Mouse (Mus musculus): ENCODE data around the gene Pcbp3. TPM values are rescaled to one million over a fixed set of nuclear protein-coding genes. Genes with fewer than 3 reads are reported as not detected.
A peak's percentile ranks its signal among the peaks of the same experiment; 100 is the strongest.

Gene Pcbp3
- total RNA-seq, 2 experiments from 2014 or later = 59.9 to 70.0 TPM

DNA sequence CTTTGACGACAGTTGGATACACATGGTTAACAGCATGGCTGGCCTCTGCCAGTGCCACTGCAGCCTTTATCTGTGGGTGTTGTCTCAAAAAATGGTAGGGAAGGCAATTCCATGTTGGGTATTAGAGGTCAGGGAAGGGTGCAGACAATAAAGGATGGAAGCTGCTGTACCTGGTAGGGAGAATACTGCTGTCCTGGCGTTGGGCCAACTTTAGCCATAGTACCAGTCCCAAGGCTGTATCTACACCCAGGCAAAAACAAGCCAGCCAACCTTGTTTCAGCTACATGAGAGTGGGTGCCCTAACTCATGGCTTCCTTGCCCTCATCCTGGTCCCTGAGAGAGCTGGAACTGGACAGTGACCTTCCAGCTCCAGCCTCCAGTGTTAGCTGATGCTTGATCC is 103.8 kb downstream of the Pcbp3 start:
- no peak for DNase-seq (ENCODE audit: low spot score in 2 of 2)

DNA sequence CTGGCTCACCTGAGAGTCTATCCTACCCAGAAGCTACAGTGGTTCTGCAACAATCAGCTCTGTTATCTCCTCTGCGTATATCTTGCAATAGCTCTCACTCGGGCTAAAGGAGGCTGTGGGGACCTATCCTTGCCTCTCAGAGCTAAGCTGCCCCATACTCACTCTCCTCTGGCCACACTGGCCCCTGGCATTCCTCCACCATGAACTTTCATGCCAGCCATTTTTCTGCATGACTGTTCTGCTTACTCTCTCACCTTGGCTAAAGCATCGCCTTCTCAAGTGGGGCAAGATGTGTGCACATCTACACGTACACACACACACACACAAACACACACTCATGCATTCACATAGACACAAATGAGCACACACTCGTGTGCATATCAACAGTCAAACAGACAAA is 115.2 kb downstream of the Pcbp3 start:
- no peak for DNase-seq (ENCODE audit: low spot score in 2 of 2)

DNA sequence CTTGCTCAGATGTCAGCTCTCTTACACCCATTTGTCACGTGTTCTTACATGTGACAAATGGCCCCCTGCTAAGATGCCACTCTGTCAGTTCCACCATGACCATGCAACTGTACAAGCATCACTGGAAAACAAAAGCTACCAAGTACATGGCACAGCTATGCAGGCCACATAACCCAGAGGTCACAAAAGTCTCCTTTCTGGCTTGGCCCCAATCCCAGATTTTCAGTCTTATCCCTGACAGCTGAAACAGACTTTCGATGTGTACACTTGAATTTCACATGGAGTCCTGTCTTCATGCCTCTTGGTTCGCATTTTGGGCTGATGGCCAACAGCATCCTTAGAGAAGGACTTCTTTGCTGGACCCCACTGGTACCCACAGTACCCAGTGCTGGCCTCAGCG is 116.8 kb downstream of the Pcbp3 start:
- no peak for DNase-seq (ENCODE audit: low spot score in 2 of 2)

DNA sequence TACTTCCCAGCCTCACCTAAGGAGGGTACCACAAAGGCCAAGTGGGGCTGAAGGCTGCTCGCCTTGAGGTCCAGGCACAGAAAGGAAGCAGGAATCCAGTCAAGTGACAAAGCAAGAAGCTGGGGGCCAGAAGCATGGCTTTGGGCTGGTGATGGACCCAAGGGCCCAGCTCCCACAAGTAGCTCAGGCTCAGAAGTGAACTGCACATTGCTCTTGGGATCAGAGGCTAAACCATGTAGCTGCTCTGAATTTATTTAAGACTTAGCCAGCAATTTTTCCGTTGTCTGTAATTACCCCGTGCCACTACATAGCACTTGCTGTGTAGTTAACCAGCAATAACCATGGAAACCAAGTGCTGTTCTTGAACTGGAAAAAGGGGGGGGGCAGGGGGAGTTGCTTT is 117.3 kb downstream of the Pcbp3 start:
- no peak for DNase-seq (ENCODE audit: low spot score in 2 of 2)

DNA sequence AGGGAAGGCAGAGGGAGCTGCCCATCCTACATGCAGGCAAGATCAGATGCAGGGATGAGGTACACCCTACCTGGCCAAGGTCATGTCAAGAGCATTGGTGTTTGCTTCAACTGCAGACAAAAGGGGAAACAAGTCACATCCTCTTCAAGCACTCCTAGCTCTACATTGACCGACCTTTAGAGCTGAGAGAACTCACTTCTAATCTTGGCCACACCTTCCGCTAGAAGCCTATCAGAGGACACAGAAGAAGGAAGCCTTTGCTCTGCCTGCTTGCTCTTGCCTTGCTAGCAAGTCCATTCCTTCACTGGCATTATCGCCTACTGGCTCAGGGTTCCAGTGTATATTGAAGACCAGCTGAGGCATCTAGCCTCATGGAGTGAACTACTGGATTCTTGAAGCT is 119.6 kb downstream of the Pcbp3 start:
- no peak for DNase-seq (ENCODE audit: low spot score in 2 of 2)

DNA sequence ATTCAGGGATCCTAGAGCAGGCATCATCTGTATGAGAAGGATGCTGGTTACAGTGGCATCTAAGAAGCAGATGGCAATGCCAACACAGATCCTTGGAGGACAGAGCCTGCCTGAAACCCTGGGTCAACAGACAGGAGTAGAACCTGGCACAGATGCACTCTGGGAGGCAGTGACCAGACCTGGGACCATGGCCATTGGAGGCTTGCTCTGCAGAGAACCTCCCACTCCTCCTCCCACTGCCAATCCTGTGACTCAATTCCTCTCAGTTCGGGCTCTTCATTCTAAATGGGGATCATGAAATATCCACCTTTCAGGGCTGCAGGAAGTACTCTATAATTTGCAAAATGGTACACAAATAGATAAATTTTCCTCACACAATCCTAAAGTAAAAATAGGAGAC is 120.5 kb downstream of the Pcbp3 start:
- DNase-seq (ENCODE audit: low spot score in 2 of 2) = no peak

DNA sequence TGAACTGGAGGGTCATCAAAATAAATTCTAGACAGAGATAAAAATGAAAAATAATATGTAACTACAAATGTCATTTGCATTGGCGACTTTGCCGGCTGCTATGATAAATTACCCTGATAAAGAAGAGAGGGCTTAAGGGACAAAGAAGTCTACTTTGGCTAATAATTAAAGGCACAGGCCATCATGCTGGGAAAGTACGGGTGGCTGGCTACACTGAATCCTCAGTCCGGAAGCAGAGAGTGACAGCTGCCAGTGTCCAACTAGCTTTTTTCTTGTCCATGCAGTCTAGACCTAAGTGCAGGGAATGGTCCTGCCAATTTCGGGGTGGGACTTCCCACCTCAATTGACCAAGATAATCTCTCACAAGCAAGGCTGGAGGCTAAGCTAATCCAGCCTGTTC is 121.1 kb downstream of the Pcbp3 start:
- DNase-seq (ENCODE audit: low spot score in 2 of 2) = no peak

DNA sequence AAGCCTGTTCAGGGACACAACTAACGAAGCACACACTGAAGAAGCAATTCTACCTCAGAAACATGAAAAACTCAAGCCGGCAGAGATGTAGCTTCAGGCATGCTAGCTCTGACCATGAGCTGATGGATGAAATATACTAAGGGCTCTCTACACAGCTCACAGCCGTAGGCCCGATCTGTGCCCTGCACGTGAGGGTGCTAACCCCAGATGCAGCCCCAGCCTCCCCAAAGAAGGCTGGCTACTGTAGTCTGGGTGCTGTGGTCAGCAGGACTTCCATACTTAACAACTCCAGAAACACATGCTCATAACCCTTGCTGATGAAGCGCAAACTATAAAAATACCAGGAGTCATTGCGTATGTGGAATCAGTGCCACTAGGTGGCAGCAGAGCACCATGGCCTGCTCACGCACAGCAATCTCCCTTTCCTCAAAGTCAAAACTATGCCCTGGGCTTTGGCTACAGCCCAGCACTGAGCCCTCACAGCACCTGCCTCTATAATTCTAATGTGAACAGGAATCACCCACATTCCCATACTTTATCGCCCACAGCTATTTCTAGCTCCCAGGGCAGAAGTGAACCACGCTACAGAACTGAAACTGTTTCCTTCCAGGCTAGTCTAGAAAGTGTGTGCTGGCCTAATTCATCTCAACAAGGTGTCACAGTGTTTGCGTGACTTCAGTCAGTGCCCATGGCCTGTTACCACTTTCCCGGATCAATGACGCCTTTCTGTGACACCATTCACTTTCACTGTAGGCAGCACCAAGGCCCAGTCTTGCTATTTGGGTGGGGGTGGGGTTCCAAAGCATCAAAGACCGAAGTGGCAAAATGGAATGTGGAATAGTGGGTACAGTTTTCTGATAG is 126.0 kb downstream of the Pcbp3 start:
- DNase-seq (ENCODE audit: low spot score in 2 of 2) = peak; percentile 89 to 92

DNA sequence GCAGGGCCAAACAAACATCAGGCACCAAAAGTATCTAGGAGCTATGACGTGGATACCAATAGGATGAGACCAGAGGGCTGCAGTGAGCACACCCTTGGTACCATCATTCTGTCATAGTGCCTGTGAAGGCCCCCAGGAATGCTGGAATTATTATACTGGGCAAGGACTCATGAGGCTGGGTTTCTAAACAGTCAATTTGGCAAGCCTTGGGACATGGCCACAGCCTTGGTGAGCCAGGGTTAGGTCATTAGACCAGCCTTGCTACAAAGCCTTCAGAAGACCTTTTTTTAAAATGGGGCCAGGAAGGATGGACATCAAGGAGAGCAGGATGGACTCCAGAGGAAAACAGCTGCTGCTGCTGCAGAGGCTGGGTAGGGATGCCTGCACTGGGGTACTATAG is 128.8 kb downstream of the Pcbp3 start:
- DNase-seq (ENCODE audit: low spot score in 2 of 2) = no peak

DNA sequence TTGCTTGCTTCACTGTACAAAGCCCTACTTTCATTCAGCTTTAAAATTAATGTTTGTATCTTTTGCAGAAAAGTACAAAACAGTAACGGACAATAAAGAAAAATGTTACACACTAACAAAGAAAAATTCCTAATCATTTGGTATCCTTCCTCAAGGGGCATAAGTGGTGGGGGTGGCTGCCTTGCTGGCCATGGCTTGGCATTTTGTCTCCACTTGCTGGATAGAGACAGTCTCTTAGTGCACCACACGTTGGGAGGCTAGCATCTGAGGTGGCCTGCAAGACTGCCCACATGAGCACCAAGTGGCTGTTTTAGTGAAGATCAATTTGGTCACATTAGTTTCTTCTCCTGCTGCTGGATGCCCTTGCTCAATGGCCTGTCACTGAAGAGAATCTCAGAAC is 129.8 kb downstream of the Pcbp3 start:
- no peak for DNase-seq (ENCODE audit: low spot score in 2 of 2)

DNA sequence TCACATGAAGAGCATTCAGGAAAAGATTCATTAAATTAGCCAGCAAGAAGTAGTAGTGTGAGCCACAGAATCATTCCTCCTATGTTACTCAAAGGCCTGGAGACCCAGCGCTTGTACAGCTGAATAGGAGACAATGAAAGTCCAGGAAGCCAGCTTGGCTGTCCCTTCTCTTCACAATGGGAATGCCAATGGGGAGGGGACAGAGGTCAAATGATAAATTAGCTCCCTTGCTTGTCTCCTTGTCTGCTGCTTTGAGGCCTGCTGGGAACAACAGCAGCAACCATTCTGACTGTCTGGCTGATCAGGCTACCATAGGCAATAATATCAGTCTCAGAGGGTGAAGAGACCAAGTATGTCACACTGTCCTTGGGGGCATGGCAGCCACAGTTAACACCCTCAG is 130.5 kb downstream of the Pcbp3 start:
- no peak for DNase-seq (ENCODE audit: low spot score in 2 of 2)

DNA sequence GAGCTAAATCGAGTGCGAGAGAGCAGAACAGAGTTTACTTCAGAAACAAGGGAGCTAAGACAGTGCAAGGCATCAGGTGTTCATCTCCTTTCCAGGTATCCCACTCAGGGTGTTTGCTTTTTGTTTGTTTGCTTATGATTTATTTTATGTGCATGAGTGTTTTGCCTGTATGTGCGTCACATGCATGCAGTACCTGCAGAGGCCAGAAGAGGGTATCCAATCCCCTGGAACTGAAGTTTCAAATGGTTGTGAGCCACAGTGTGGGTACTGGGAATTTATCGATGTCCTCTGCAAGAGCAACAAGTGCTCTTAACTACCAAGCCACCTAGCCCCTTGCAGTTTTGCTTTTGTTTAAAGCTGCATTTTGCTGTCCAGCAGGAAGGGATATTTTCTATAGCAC is 132.8 kb downstream of the Pcbp3 start:
- DNase-seq (ENCODE audit: low spot score in 2 of 2) = no peak

DNA sequence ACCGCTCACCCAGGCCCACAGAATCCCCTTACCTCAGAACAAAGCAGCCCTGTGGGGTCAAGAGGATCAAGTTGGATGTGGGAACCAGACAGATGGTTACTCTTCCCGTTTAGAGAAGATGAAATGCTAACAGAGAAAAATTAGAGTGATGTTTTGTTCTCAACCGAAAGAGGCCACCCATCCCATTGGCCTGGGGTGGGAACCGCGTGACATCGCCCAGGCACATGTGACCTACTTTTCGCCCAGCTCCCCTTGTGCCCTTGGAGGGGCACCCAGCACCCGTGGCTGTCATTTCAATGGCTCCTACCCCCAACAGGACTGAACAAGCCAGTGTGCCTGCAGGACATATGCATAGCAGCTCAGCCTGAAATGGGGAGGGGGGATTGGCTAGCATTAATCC is 139.0 kb downstream of the Pcbp3 start:
- no peak for DNase-seq (ENCODE audit: low spot score in 2 of 2)

DNA sequence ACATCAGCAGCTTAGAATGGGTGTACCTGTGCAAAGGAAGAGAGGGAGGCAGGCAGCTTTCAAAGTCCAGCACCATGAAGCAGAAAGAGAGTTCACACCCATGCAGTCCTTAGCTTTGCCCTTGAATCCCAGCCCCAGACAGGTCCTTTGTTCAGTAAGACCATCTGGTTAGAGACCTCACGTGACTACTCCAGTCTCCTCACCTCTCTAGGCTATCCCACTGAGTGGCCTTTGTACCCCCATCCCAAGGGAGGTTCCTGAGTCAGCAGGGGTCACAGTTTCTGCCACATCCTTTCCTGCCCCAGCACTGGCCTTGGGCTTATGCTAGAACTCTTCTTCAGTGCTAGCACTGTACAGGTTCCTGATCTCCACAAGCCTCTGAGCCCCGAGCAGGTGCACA is 142.4 kb downstream of the Pcbp3 start:
- DNase-seq (ENCODE audit: low spot score in 2 of 2) = no peak

DNA sequence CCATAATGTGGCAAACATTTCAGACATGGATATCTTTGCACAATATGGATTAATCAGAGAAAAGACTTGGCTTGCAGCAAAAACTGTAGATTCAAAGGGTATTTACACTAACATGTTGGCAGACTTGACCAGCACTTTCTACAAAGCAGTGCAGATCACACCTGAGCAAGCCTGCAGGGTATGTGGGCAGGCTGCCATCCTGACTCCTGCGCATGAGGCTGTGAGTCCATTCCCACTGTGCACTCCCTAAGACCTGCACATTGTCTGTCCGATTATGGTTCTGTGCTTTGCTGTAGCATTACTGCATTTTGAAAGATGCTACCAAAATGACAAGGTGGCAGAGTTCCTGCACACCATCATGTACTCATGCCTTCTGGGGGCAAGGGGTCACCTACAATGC is 143.3 kb downstream of the Pcbp3 start:
- DNase-seq (ENCODE audit: low spot score in 2 of 2) = no peak

DNA sequence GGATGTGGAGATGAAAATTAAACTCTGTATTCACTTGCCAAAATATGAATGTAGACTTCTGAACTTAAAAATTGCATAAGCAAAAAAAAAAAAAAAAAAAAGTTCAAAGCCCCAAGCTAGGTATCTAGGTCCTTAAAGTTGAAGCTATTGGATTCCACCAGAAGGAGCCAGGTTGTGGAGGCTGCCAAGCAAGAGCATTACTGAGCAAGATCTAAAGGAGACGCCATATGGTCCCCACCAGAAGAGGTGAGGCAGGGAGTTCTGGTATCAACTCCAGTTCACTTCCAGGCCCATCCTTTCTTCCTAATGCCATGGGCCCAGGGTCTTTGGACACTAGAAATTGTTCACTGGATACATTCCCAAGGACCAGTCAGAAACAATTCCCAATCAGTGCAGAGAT is 144.8 kb downstream of the Pcbp3 start:
- DNase-seq (ENCODE audit: low spot score in 2 of 2) = no peak

DNA sequence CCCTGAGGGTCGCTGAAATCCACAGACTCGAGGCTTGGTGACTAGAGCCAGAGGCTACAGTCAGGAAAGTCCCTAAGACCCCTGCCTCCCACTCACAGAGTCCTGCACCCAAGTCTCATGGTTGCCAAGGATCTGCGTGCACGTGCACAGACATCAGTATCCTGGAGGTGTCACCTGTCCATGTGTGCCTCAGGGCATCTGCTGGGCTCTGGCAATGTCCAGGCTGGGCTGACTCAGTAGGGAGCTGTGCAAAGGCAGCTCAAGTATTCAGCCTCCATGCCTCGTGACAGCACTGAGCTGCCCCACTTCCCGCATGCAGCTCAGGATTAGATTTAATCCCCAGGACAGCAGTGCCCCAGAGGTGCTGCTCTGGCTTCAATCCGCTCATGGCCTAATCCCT is 145.3 kb downstream of the Pcbp3 start:
- DNase-seq (ENCODE audit: low spot score in 2 of 2) = no peak

DNA sequence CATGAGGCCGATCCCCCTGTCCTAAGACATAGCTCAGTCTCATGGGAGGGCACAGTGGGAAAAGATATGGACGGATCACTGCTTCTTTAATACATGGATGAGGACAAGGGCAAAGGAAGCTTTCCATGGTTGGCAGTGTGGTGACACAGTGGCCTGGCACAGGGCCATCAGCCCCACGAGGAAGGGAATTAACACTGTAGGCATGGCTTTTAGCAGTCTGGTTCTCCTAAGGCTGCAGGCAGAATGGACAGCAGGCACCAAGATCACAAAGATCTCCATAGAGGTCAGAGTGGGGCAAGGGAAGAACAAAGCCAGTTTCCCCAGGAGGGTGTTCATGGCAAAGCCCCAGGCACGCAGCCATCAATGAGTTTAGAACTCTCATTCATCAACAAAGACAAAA is 146.2 kb downstream of the Pcbp3 start:
- DNase-seq (ENCODE audit: low spot score in 2 of 2) = no peak

DNA sequence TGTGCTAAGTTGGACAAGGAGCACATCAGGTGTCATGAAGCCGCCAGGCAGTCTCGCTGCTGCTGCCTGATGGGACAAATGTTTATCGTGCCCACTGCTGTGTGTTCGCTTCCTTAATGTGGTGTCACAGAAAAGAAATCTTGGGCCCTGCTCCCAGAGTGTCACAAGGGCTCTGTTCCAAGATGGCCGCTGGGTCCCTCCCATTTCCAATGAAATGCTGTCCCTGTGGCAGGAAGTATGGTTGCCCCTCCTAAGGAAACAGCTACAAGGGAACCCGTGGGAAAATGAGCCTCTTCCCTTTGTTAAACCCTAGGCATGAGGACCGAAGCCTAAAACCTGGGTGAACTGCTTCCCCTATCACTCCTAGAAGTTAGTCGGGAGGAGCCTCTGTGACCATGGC is 146.9 kb downstream of the Pcbp3 start:
- DNase-seq (ENCODE audit: low spot score in 2 of 2) = no peak

DNA sequence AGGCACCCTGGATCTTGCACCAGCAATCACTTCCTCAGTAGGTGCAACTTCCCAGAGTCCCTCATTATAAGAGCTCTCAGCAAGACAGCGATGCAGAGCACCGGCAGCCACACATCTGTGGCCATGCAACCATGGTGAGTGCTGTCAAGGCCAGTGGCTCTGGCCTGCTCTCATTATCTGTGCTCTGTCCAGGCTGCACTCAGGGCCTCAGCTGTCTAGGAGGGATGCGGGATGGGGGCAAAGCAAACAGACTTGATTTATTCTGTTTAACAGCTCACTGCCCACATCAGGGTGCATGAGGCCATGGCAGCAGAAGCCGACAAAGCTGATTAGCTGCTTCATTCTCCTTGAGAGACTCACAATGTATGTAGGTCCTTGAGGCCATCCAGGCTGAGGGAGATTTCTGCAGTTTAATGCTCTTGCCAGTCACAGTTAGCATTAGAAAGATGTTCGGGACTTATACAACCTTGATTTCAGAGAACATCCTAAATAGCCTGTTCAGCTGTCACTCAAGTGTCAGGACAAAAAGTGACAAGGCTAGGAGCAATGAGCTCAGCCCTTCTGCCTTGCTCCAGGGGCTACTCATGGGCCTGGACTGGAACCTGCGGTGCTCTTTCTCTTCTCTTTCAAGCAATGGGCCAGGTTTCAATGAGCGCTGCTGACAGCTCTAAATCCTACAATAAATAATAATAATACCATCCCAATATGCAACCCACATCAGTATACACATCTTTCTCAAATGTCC is 151.6 kb downstream of the Pcbp3 start:
- no peak for DNase-seq (ENCODE audit: low spot score in 2 of 2)

DNA sequence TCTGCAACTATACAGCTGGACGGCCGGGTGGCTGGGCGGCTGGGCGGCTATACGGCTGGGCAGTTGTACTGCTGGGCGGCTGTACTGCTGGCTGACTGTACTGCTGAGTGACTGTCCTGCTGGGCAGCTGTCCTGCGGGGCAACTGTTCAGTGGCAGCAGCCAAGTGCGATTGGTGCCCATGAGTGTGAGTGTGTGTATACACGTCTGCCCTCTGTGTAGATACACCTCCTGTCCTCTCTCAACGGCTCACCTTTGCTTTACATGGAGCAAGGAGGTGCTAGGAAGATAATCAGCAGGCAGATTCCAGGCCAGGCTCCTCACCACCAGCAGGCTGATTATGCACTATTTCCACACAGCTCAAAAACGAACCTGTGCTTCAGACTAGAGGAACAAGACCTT is 152.2 kb downstream of the Pcbp3 start:
- DNase-seq (ENCODE audit: low spot score in 2 of 2) = no peak

DNA sequence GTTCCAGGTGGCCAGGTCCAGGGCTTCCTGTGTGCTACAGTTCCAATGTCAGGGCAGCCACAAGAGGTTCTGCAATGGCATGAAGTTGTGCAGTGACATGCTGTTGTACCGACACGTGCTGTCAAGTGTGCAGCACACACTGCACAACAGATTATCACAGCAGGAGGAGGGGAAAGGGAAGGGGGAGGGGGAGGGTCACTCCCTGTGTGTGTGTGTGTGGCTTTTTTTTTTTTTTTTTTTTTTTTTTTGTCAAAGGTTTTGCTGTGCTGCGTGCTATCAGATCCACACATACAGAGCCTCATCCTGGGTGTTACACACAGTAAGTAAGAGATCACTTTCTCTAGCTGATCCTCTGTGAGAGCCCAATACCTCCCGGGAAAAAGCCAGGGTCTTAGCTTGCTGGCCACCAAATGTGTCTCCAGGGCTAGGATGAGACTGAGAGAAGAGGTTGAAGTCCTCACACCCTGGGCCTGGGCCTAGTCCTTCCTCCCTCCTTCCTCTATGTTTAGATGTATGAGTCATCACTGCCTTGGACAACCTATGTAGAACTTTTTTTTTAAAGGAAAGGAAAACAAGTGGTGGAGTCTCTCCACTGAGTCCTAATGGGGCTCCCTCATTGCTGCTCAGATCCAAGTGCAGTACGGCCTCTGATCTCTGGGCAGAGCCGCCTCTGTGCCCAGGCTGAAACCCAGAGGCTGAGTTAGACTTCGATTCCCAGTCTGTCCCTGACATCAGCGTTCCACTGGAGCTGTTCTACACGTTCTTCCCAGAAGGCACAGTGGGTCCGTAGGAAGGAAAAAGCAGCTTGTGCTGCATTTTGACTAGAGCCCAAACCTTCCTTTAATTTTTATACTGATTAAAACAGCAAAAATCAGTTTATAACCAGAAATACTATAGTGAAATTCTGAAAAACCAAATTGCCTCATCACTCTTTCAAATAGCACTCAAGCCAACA is 153.0 kb downstream of the Pcbp3 start:
- DNase-seq (ENCODE audit: low spot score in 2 of 2) = no peak

Measured in layer of hippocampus, postnatal 10 days (tissue).